Mouse (Mus musculus) embryonic facial prominence, embryonic 14.5 days (tissue): Measurements from ENCODE around the gene Slc16a9. TPM values are rescaled to one million over a fixed set of nuclear protein-coding genes. Genes with fewer than 3 reads are reported as not detected.

Source experiments
- ATAC-seq: fragments of 200-750 bp; cut with Nextera tagmentation; 2 replicates; pipeline ENCODE4 v1.8.0; 2017; ENCODE audit warnings: low read depth, moderate number of reproducible peaks, moderate TSS enrichment
- DNase-seq: peaks from one replicate; pipeline ENCODE4 v3.0.0-alpha.2; 2015; ENCODE audit warnings: low spot score
- H3K27ac ChIP-seq: fragments of 300-500 bp; sonication (generic); replicated peaks from 2 replicates; pipeline ENCODE4 v1.5.1; 2014; ENCODE audit warnings: low read depth, mild to moderate bottlenecking, low read length, moderate library complexity
- H3K27me3 ChIP-seq: fragments of 300-500 bp; sonication (generic); replicated peaks from 2 replicates; pipeline ENCODE4 v1.6.1; 2014; ENCODE audit warnings: low read length; ENCODE audit not compliant: control insufficient read depth, insufficient read depth
- H3K36me3 ChIP-seq: fragments of 300-500 bp; sonication (generic); 2 replicates; pipeline ENCODE4 v1.6.1; 2014; ENCODE audit warnings: low read length, mixed read lengths; ENCODE audit not compliant: control insufficient read depth, insufficient read depth
- H3K4me1 ChIP-seq: fragments of 300-500 bp; sonication (generic); 2 replicates; pipeline ENCODE4 v1.6.1; 2014; ENCODE audit warnings: antibody characterized with exemption, low read length; ENCODE audit not compliant: control insufficient read depth, insufficient read depth
- H3K4me2 ChIP-seq: fragments of 300-500 bp; sonication (generic); 2 replicates; pipeline ENCODE4 v1.6.1; 2014; ENCODE audit warnings: low read depth, mild to moderate bottlenecking, low read length, moderate library complexity, mixed read lengths
- H3K4me3 ChIP-seq: fragments of 300-500 bp; sonication (generic); 2 replicates; pipeline ENCODE4 v1.5.1; 2014; ENCODE audit warnings: low read depth, mild to moderate bottlenecking, low read length
- H3K9ac ChIP-seq: fragments of 300-500 bp; sonication (generic); 2 replicates; pipeline ENCODE4 v1.6.1; 2014; ENCODE audit warnings: low read depth, mild to moderate bottlenecking, low read length, moderate library complexity, mixed read lengths
- H3K9me3 ChIP-seq: fragments of 300-500 bp; sonication (generic); 2 replicates; pipeline ENCODE4 v1.6.1; 2016; ENCODE audit warnings: low read length; ENCODE audit not compliant: control insufficient read depth
- WGBS: fragments of 180-500 bp; shearing (Covaris S2); extraction: QIAGEN DNeasy Blood & Tissue Kit; methylation state at CpG from one replicate; pipeline ENCODE4 v1.1.7; 2014; 5-methylcytosine and 5-hydroxymethylcytosine counted together
- polyA plus RNA-seq: library from polyadenylated mRNA; unstranded; fragments of >200 nt; fragmentation: Nextera tagmentation; extraction: Ambion mirVana; gene quantifications from 2 replicates; pipeline ENCODE4 v1.2.1, GENCODE M21; 2014

Gene Slc16a9
- 6.2 and 7.0 TPM in 2 replicates for polyA plus RNA-seq

DNA sequence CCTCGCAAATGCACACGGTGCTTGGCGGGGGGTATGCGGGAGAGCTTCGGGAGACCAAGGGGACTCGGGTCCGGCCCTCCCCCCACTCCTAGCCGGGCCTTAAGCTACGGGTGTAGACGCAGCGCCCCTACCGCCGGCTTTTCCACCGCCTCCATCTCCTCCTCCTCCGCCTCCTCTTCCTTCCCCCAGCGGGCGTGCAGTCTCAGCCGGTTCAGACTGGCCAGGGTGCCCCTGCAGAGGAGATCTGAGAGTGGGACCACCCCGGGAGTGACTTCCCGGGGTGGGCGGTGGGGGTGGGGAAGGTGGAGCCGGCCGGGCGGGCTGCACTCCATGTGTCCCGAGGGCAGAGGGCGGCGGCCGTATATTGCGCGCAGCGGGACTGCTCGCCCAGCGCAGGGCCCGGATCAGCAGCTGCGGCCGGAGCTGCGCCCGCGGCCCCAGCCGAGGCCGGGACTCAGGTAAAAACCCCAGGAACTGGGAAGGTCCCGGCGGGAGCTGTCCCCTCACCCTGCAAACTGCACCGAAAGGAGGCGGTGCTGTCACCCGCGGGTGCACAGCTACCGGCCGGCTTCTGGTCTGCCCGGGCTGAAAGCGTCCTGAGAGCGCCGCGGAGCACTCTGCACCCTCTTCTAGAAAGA is at the start of gene Slc16a9:
Slc16a9 (plus strand) TSS at position 180 of the 638 bp plus-strand sequence.
- peak within 1 kb of the TSS; percentile 73 for H3K9ac ChIP-seq
- H3K27ac ChIP-seq = no peak within 1 kb of the TSS
- no peaks in the 10 kb centered on the region for H3K36me3 ChIP-seq
- H3K4me2 ChIP-seq = peak within 1 kb of the TSS; percentile 96
- no peaks in the 10 kb centered on the region for H3K9me3 ChIP-seq
- 0% methylated on average over 33 of the region's 54 CpGs for WGBS
- DNase-seq (peak; percentile 85), ATAC-seq (peak; percentile 94)
- H3K4me1 ChIP-seq = 0 out of 2 replicates have a peak, but pooled peaks cover 9% of the 10 kb centered on the region
- H3K27me3 ChIP-seq = peaks cover 36% of the 10 kb centered on the region
- peak within 1 kb of the TSS; percentile 62 for H3K4me3 ChIP-seq

DNA sequence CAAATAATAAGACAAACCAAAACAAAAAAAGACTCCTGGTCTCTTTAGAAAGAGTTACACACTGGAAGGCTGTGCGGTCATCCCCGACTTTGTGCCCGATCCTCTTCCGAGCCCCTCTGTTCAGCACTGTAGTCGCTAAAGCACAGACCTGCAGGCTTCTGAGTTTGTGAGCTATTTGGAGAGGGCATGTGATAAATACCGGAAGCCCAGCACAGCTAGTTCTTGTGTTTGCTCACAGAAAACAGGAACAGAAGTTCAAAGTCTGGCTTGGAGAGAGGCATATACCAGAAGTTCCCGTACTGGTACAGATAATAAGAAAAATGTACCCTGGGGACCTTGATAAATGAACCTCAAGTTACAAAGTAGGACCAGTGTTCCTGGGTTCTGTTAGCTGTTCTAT is 49.6 kb upstream of the Slc16a9 start:
- H3K27ac ChIP-seq = 0 out of 2 replicates have a peak overlapping the region, but pooled peaks have one; percentile 39
- H3K36me3 ChIP-seq = peaks cover 32% of the 10 kb centered on the region
- 54% methylated on average over 7 of the region's 7 CpGs for WGBS

DNA sequence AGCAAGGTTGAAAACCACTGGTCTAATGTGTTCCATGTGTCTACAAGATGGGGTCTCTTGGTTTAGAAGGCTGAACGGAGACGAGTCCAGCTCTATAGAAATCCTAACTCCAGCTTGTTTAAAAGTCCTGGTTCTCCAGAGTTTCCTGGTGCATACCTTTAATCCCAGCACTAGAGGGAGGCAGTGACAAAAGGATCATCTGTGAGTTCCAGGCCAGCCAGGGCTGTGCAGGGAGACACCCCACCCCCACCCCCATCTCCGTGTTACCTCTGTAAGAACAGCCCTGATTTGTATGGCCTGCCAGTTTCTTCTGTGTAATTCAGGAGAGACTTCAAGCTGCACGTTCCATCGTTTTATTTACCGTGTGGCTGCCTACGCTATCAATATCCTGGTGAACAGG is 49.1 kb upstream of the Slc16a9 start:
- peak; percentile 78 for DNase-seq

More for the DNA sequence above, 49.6 kb upstream of the Slc16a9 start:
- H3K9me3 ChIP-seq = no peaks in the 10 kb centered on the region
- H3K4me2 ChIP-seq = no peak overlapping the region
- no peak for ATAC-seq
- no peak overlapping the region for H3K9ac ChIP-seq
- no peak for DNase-seq
- H3K27me3 ChIP-seq = no peaks in the 10 kb centered on the region
- H3K4me1 ChIP-seq = peaks cover 6% of the 10 kb centered on the region; the same call in 1 of the 2 replicates
- H3K4me3 ChIP-seq = no peak overlapping the region

DNA sequence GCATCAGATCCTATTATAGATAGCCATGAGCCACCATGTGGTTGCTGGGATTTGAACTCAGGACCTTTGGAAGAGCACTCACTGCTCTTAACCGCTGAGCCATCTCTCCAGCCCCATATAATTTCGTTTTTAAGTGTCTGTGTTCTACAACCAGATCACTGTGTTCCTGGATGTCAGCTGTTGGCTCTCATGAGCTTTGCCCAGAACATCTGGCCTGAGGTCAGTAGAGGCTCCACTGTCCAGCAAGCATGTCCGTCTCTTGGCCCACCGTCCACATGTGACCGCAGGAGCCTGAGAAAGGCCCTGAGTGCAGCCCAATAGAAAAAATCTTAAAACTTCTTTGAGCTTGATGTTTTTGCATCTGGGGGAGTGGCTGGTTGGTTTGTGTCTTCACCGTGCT is 48.2 kb upstream of the Slc16a9 start:
- H3K4me1 ChIP-seq = peaks cover 6% of the 10 kb centered on the region; the same call in 1 of the 2 replicates
- H3K27me3 ChIP-seq = no peaks in the 10 kb centered on the region
- no peak for ATAC-seq
- no peak overlapping the region for H3K4me2 ChIP-seq
- WGBS = 91% methylated on average over 6 of the region's 6 CpGs
- DNase-seq = no peak
- H3K36me3 ChIP-seq = peaks cover 18% of the 10 kb centered on the region; the same call in 1 of the 2 replicates
- H3K9me3 ChIP-seq = no peaks in the 10 kb centered on the region
- H3K9ac ChIP-seq = no peak overlapping the region
- H3K4me3 ChIP-seq = no peak overlapping the region
- no peak overlapping the region for H3K27ac ChIP-seq

More for the DNA sequence above, 49.1 kb upstream of the Slc16a9 start:
- 45% methylated on average over 7 of the region's 7 CpGs for WGBS
- Histone ChIP-seq H3K27me3 (no peaks in the 10 kb centered on the region), H3K4me2 (no peak overlapping the region), H3K9ac (no peak overlapping the region), H3K4me1 (peaks cover 6% of the 10 kb centered on the region; the same call in 1 of the 2 replicates), H3K27ac (0 out of 2 replicates have a peak overlapping the region, but pooled peaks have one; percentile 39), H3K9me3 (no peaks in the 10 kb centered on the region), H3K36me3 (peaks cover 27% of the 10 kb centered on the region), H3K4me3 (no peak overlapping the region)
- ATAC-seq = peak; percentile 79

DNA sequence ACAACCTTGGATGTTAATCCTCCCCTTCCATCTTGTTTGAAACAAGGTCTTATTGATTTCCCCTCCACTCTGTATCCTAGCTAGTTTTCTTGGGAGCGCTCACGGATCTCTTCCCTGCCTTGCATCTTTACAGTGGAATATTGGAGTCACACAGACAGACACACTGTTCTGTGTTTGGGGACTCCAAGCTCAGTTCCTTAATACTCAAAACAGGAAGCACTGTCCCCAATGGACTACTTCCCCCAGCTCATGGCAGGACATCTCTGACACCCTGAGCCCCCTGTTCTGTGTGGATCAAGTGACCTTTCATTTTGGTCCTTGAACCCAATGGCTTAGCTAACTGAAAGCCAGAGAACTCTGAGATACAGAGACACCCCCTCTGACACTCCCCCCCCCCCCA is 47.3 kb upstream of the Slc16a9 start:
- H3K4me1 ChIP-seq = peaks cover 6% of the 10 kb centered on the region; the same call in 1 of the 2 replicates
- ATAC-seq (no peak), DNase-seq (no peak)
- H3K4me2 ChIP-seq = no peak overlapping the region
- no peak overlapping the region for H3K27ac ChIP-seq
- H3K9me3 ChIP-seq = no peaks in the 10 kb centered on the region
- 86% methylated on average over 2 of the region's 2 CpGs for WGBS
- H3K9ac ChIP-seq = no peak overlapping the region
- H3K27me3 ChIP-seq = no peaks in the 10 kb centered on the region
- H3K4me3 ChIP-seq = no peak overlapping the region
- peaks cover 10% of the 10 kb centered on the region; the same call in 1 of the 2 replicates for H3K36me3 ChIP-seq

DNA sequence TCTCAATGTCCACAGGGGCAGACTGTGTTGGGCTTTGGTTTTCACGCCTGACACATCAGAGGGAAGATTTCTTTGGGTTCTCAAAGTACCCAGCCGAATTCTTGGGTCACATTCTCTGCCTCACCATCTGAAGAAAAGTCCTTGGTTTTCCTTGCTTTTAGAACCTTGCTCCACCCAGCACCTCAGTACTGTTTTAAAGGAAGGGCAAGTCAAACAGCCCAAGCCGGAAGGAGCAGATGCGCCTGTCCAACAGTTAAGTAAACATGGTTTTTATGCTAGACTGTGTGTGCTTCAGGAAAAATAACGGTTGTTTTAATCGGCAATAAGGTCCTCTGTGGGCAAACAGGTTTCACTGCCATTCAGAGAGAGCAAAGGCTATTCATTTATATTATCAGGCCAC is 46.9 kb upstream of the Slc16a9 start:
- Histone ChIP-seq H3K4me3 (no peak overlapping the region), H3K4me2 (no peak overlapping the region), H3K27me3 (no peaks in the 10 kb centered on the region), H3K27ac (no peak overlapping the region), H3K4me1 (peaks cover 6% of the 10 kb centered on the region; the same call in 1 of the 2 replicates), H3K9me3 (no peaks in the 10 kb centered on the region), H3K9ac (no peak overlapping the region), H3K36me3 (peaks cover 6% of the 10 kb centered on the region; the same call in 1 of the 2 replicates)
- ATAC-seq (no peak), DNase-seq (no peak)
- 63% methylated on average over 6 of the region's 6 CpGs for WGBS

DNA sequence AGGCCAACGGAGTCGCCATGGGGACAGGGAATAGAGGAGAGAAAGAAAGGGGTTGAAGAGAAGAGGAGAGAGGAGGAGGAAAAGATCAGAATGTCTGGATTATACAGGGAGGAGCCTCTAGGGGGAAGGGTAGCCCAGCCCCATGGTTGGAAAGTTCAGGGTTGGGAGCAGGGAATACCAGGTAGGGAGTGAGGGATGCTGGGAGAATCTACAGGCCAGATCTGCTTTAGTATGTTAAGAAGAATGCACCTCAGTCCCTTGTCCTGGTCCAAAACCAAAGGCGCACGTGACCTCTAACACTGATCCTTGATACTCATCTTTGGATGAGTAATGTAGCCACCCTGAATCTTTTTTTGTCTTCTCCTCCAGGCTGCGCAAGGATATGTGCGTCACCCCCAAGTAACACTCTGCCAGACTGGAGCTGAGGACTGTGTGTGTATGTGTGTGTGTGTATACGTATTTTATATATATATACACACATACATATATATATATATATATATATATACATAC is 45.9 kb upstream of the Slc16a9 start:
- Histone ChIP-seq H3K4me3 (no peak overlapping the region), H3K9ac (no peak overlapping the region), H3K4me1 (peaks cover 6% of the 10 kb centered on the region; the same call in 1 of the 2 replicates), H3K36me3 (0 out of 2 replicates have a peak, but pooled peaks cover 3% of the 10 kb centered on the region), H3K4me2 (no peak overlapping the region), H3K27me3 (no peaks in the 10 kb centered on the region), H3K27ac (no peak overlapping the region), H3K9me3 (no peaks in the 10 kb centered on the region)
- DNase-seq = no peak
- ATAC-seq = no peak
- 94% methylated on average over 7 of the region's 7 CpGs for WGBS

DNA sequence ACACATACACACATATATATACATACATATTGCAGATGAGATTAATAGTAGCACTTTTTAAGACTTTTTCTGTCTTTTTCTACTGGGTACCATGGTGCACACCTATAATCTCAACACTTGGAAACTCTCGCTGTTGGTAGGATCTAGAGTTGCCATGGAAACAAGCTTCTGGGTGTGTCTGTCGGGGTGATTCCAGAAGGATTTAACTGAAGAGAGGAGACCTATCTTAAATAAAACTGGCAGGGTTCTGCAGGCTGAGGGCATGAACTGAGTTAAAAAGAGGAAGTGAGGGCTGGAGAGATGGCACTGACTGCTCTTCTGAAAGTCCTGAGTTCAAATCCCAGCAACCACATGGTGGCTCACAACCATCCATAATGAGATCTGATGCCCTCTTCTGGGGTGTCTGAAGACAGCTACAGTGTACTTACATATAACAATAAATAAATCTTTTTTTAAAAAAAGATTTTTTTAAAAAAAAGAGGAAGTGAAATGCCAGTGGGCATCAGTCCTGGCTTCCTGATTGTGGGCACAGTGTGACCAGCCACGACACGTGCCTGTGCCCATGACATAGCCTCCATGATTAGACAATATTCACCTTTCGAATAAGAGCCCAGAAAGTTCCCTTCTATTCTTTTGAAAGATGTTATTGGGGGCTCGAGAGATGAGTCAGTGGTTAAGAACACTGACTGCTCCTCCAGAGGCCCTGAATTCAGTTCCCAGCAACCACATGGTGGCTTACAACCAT is 45.3 kb upstream of the Slc16a9 start:
- H3K27ac ChIP-seq = no peak overlapping the region
- H3K27me3 ChIP-seq = no peaks in the 10 kb centered on the region
- ATAC-seq (no peak), DNase-seq (no peak)
- no peak overlapping the region for H3K4me2 ChIP-seq
- H3K4me1 ChIP-seq = peaks cover 6% of the 10 kb centered on the region; the same call in 1 of the 2 replicates
- H3K4me3 ChIP-seq = no peak overlapping the region
- no peaks in the 10 kb centered on the region for H3K36me3 ChIP-seq
- 87% methylated on average over 6 of the region's 6 CpGs for WGBS
- H3K9ac ChIP-seq = no peak overlapping the region
- H3K9me3 ChIP-seq = no peaks in the 10 kb centered on the region
